Mouse (Mus musculus) heart, embryonic 12.5 days (tissue): ENCODE results near the gene Emc1. TPM values are rescaled to one million over a fixed set of nuclear protein-coding genes. Genes with fewer than 3 reads are reported as not detected.

Experiments
- ATAC-seq: fragments of 200-750 bp; cut with Nextera tagmentation; 2 replicates; pipeline ENCODE4 v1.8.0; 2017; ENCODE audit warnings: moderate TSS enrichment, moderate library complexity; ENCODE audit not compliant: insufficient number of reproducible peaks, low FRiP score
- H3K27ac ChIP-seq: fragments of 300-500 bp; sonication (generic); 2 replicates; pipeline ENCODE4 v1.5.1; 2016; ENCODE audit warnings: mild to moderate bottlenecking, moderate library complexity; ENCODE audit not compliant: poor library complexity, severe bottlenecking
- H3K27me3 ChIP-seq: fragments of 300-500 bp; sonication (generic); replicated peaks from 2 replicates; pipeline ENCODE4 v1.6.1; 2016; ENCODE audit warnings: mild to moderate bottlenecking, moderate library complexity
- H3K36me3 ChIP-seq: fragments of 300-500 bp; sonication (generic); 2 replicates; pipeline ENCODE4 v1.6.1; 2016; ENCODE audit warnings: mild to moderate bottlenecking, moderate library complexity
- H3K4me1 ChIP-seq: fragments of 300-500 bp; sonication (generic); replicated peaks from 2 replicates; pipeline ENCODE4 v1.6.1; 2016; ENCODE audit warnings: mild to moderate bottlenecking
- H3K4me2 ChIP-seq: fragments of 300-500 bp; sonication (generic); 2 replicates; pipeline ENCODE4 v1.6.1; 2016; ENCODE audit warnings: mild to moderate bottlenecking, moderate library complexity
- H3K4me3 ChIP-seq: fragments of 300-500 bp; sonication (generic); 2 replicates; pipeline ENCODE4 v1.5.1; 2016; ENCODE audit warnings: mild to moderate bottlenecking
- H3K9ac ChIP-seq: fragments of 300-500 bp; sonication (generic); 2 replicates; pipeline ENCODE4 v1.6.1; 2016; ENCODE audit warnings: mild to moderate bottlenecking, moderate library complexity
- H3K9me3 ChIP-seq: fragments of 300-500 bp; sonication (generic); replicated peaks from 2 replicates; pipeline ENCODE4 v1.6.1; 2016; ENCODE audit warnings: mild to moderate bottlenecking, moderate library complexity
- WGBS: fragments of 180-500 bp; shearing (Covaris S2); methylation state at CpG from one replicate; pipeline ENCODE4 v1.1.7; 2016; 5-methylcytosine and 5-hydroxymethylcytosine counted together
- polyA plus RNA-seq: library from polyadenylated mRNA; unstranded; fragments of >200 nt; fragmentation: Nextera tagmentation; extraction: Ambion mirVana; gene quantifications from 2 replicates; pipeline ENCODE4 v1.2.1, GENCODE M21; 2016

Emc1 gene
- polyA plus RNA-seq, 1 experiment from 2014 or later: 52.6 TPM

DNA sequence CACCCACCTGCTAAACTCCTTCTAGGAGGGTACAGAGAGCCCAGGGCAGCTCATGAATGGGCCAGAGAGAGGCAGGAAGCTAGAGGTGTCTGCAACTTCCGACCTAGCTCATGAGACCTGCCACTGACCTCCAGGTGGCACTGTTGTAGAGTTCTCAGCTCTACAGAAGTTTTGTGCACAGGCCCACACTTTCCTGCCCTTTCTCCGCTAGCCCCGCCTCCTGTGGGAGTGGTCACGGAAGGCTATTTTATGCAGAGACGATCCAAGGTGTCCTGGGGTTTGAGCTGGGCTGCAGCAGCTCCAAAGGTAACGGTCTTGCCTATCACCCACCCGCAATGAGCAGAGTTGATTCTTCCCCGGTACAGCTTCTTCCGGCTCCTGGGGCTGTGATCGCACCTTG, 21.8 kb upstream of the Emc1 start:
- WGBS: 4% methylated on average over 10 of the region's 10 CpGs
- ATAC-seq: peak; percentile 85
- Histone ChIP-seq H3K4me2 (peak overlapping the region; percentile 63), H3K9ac (peak overlapping the region; percentile 59), H3K27me3 (peaks cover 12% of the 10 kb centered on the region), H3K9me3 (no peaks in the 10 kb centered on the region; the same call in 1 of the 2 replicates), H3K4me3 (peak overlapping the region; percentile 37), H3K27ac (no peak overlapping the region), H3K4me1 (0 out of 2 replicates have a peak, but pooled peaks cover 4% of the 10 kb centered on the region), H3K36me3 (no peaks in the 10 kb centered on the region)

DNA sequence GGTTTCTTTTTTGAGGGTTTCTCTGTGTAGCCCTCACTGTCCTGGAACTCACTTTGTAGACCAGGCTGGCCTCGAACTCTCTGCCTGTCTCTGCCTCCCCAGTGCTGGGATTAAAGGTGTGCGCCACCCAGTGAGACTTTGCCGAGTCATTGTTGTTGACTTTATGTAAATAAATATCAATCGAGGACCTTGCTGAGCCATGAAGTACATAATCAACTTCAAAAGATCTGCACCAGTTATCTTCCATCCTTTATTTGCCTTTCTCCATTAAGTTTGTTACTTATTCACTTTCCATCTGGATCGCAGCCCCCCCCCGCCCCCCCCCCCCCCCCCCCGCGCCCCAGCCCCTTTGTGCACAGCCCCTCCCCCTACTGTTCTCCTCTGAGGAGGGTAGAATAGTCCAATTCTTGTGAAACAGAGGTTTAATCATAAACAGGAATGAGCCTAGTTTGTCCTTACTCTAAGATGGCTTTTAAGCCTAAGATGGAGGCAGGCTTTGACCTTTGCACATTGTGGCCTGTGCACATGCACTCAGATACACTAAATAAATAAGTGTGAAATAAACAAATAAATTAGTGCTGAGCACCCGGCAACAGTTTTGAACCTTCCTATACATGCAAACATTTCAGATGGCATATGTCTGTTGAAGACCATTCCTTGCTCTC, 17.6 kb upstream of the Emc1 start:
- WGBS: 76% methylated on average over 6 of the region's 9 CpGs
- no peak overlapping the region for H3K27ac ChIP-seq

DNA sequence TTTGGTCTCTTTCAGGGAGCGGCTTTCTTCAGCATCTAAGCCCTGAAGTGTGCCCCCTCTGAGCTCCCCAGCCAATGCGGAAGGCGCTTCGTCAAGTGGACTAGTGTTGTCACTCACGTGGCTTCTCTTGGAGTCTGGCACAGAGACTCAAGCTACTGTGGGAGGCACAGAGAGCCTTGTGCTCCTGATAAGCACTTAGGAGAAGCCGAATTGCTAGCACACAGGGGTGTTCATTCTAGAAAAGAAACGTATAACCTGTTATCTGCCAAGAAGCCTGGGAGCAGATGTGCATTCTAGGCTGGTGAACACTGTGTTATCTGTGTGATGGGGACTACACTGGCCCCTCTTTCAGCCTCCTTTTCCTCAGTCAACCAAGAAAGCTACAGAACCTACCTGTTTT, 16.9 kb upstream of the Emc1 start:
- Histone ChIP-seq H3K4me3 (no peak overlapping the region), H3K27ac (peak overlapping the region; percentile 9; the same call in 1 of the 2 replicates), H3K27me3 (peaks cover 17% of the 10 kb centered on the region), H3K9ac (no peak overlapping the region), H3K36me3 (no peaks in the 10 kb centered on the region), H3K9me3 (no peaks in the 10 kb centered on the region), H3K4me2 (no peak overlapping the region), H3K4me1 (peaks cover 9% of the 10 kb centered on the region; the same call in 1 of the 2 replicates)
- WGBS: 30% methylated on average over 7 of the region's 7 CpGs
- peak; percentile 82 for ATAC-seq

More for the DNA sequence above, 17.6 kb upstream of the Emc1 start:
- ATAC-seq: no peak
- H3K4me2 ChIP-seq: no peak overlapping the region
- H3K27me3 ChIP-seq: peaks cover 17% of the 10 kb centered on the region
- H3K4me1 ChIP-seq: peaks cover 9% of the 10 kb centered on the region; the same call in 1 of the 2 replicates
- H3K9ac ChIP-seq: no peak overlapping the region
- no peaks in the 10 kb centered on the region for H3K9me3 ChIP-seq
- H3K36me3 ChIP-seq: no peaks in the 10 kb centered on the region
- no peak overlapping the region for H3K4me3 ChIP-seq

DNA sequence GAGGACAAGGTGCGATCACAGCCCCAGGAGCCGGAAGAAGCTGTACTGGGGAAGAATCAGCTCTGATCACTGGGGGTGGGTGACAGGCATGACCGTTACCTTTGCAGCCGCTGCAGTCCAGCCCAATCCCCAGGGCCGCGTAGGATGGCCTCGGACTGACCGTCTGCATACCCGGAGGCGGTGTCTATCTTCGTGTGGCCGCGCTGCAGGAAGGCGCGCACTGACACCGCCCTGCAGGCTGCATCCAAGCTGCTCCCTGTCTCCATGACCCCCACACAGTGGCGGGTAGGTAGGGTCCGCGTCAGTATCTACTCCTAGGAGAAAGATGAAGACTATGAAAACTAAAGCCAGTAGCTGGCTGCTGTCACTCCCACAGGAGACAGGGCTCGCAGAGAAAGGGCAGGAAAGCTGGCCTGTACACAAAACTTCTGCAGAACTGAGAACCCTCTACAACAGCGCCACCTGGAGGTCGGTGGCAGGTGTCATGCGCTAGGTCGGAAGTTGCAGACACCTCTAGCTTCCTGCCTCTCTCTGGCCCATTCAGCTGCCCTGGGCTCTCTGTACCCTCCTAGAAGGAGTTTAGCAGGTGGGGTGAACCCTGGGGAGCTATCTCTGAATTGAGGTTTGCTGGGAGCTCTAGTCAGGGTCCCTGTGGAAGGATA, 15.4 kb upstream of the Emc1 start:
- H3K9me3 ChIP-seq: no peaks in the 10 kb centered on the region
- H3K4me1 ChIP-seq: peaks cover 9% of the 10 kb centered on the region; the same call in 1 of the 2 replicates
- WGBS: 15% methylated on average over 24 of the region's 24 CpGs
- no peaks in the 10 kb centered on the region for H3K36me3 ChIP-seq
- H3K27ac ChIP-seq: peak overlapping the region; percentile 27; the same call in 1 of the 2 replicates
- H3K9ac ChIP-seq: peak overlapping the region; percentile 33; the same call in 1 of the 2 replicates
- peak overlapping the region; percentile 65 for H3K4me2 ChIP-seq
- peak overlapping the region; percentile 37 for H3K4me3 ChIP-seq
- peak; percentile 85 for ATAC-seq
- peaks cover 12% of the 10 kb centered on the region; the same call in 1 of the 2 replicates for H3K27me3 ChIP-seq

DNA sequence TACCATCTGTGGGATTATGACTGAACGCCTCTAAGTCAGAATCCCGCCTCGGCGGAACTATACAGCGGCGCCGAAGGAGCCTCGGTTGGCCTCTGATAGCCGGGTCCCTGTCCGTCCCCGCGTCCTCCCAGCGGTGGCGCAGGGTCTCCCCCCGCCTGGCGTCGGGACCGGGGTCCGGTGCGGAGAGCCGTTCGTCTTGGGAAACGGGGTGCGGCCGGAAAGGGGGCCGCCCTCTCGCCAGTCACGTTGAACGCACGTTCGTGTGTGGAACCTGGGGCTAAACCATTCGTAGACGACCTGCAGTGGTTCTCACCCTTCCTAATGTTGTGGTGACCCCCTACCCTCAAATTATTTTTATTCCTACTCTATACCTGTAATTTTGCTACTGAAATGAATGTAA, 14.2 kb upstream of the Emc1 start:
- H3K36me3 ChIP-seq: no peaks in the 10 kb centered on the region
- peaks cover 12% of the 10 kb centered on the region; the same call in 1 of the 2 replicates for H3K27me3 ChIP-seq
- WGBS: 38% methylated on average over 33 of the region's 33 CpGs
- peaks cover 9% of the 10 kb centered on the region; the same call in 1 of the 2 replicates for H3K4me1 ChIP-seq
- ATAC-seq: no peak
- H3K9me3 ChIP-seq: no peaks in the 10 kb centered on the region
- no peak overlapping the region for H3K9ac ChIP-seq
- no peak overlapping the region for H3K4me3 ChIP-seq
- no peak overlapping the region for H3K27ac ChIP-seq
- no peak overlapping the region for H3K4me2 ChIP-seq

DNA sequence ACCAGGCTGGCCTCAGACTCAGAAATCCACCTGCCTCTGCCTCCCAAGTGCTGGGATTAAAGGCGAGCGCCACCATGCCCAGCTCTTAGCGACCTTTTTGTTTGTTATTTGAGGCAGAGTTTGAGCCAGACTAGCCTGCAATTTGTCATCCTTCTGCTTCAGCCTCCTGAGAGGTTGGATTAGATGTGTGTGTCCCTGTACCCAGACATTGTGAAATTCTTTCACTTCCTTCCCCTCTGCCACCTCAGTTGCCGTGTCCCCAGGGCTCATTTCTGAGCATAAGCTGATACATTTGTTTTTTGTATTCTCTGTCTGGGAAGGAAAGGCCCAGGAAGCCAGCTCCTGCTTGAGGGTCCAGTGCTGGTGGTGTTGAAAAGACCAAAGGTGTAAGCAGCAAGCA, 11.6 kb upstream of the Emc1 start:
- Histone ChIP-seq H3K4me3 (no peak overlapping the region), H3K4me1 (peaks cover 4% of the 10 kb centered on the region; the same call in 1 of the 2 replicates), H3K27me3 (peaks cover 5% of the 10 kb centered on the region; the same call in 1 of the 2 replicates), H3K4me2 (no peak overlapping the region), H3K9me3 (no peaks in the 10 kb centered on the region), H3K9ac (no peak overlapping the region), H3K36me3 (peaks cover 8% of the 10 kb centered on the region), H3K27ac (no peak overlapping the region)
- WGBS: 69% methylated on average over 4 of the region's 4 CpGs
- no peak for ATAC-seq

DNA sequence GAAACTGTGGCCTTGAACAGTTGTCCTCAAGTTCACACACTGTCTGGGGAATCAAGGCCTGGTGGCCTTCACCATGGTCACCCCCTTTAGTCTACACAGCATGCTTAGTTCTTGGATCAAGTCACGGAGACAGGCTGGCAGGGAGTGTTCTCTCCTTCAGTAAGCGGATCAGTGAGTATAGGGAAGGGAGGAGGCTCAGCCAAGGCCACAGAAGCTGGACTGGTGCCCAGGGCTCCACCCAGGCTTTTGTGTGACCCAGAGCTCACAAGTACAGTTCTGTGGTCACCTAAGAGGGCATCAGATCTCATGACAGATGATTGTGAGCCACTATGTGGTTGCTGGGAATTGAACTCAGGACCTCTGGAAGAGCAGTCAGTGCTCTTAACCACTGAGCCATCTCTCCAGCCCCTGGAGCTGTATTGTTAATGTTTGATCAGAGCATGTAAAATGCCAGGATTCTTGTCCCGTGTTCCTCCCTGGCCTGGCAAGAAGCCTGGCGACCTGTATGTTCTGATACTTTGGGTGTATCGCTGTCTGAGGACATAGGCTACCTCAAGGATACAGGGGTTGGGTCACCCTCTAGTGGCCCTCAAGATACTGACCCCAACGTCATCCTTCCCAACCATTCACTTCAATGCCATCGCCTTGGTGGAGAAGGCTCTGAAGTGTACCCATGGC, 10.7 kb upstream of the Emc1 start:
- Histone ChIP-seq H3K4me2 (no peak overlapping the region), H3K9ac (no peak overlapping the region), H3K9me3 (no peaks in the 10 kb centered on the region), H3K36me3 (peaks cover 17% of the 10 kb centered on the region), H3K27ac (no peak overlapping the region), H3K27me3 (peaks cover 5% of the 10 kb centered on the region; the same call in 1 of the 2 replicates), H3K4me3 (no peak overlapping the region), H3K4me1 (peaks cover 3% of the 10 kb centered on the region; the same call in 1 of the 2 replicates)
- WGBS: 77% methylated on average over 7 of the region's 7 CpGs
- ATAC-seq: no peak

DNA sequence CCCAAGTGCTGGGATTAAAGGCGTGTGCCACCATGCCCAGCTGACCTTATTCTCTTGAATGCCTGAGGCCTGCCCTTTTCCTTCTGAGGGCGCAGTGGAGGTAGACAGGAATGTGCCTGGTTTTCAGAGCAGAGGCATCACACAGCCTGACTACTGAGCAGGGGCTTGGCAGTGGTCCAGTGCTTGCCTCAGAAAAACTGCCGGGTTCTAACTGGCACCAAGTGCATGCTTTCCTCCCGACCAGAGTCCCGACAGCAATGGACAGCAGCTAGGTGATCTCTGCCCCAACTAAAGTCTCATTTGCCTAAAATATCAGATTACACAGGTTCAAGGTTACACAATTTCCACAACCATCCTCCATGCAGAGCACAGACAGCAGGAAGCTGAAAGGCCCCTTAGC, 8.7 kb upstream of the Emc1 start:
- Histone ChIP-seq H3K4me3 (no peak overlapping the region), H3K27ac (no peak overlapping the region), H3K4me1 (no peaks in the 10 kb centered on the region), H3K9me3 (no peaks in the 10 kb centered on the region), H3K27me3 (no peaks in the 10 kb centered on the region), H3K9ac (no peak overlapping the region), H3K4me2 (no peak overlapping the region), H3K36me3 (peaks cover 36% of the 10 kb centered on the region)
- WGBS: 64% methylated on average over 5 of the region's 5 CpGs
- no peak for ATAC-seq

DNA sequence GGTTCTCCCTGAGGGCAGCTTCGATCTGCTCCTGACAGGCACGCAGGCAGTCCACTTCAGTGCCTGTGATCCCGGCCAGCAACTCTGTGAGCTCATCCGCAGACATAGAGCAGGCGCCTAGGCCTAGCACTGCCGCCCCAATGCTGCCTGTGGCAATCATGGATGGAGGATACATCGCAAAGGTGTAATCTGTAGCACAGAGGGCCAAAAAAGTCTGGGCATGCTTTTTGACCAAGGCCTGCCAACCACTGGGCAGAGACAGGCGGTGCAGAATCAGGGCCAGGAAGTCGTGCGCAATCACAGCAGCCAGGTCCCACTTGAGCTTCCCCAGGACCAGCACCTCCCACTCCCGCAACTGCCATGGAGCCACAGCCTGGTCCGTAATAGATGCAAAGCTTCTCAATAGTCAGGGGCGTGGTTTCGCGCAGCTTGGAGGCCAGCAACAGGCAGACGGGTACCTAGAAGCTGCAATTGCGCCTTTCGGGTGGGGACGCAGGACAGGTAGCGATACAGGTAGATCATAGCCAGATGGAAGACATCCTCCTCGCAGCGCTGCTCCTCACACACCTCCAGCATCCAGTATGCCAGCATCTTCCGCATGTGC, 6.9 kb upstream of the Emc1 start:
- Histone ChIP-seq H3K27me3 (no peaks in the 10 kb centered on the region), H3K27ac (no peak overlapping the region), H3K4me1 (peaks cover 2% of the 10 kb centered on the region), H3K9ac (peak overlapping the region; percentile 27; the same call in 1 of the 2 replicates), H3K9me3 (no peaks in the 10 kb centered on the region), H3K4me2 (no peak overlapping the region), H3K36me3 (peaks cover 51% of the 10 kb centered on the region), H3K4me3 (no peak overlapping the region)
- no peak for ATAC-seq
- WGBS: 81% methylated on average over 23 of the region's 23 CpGs

DNA sequence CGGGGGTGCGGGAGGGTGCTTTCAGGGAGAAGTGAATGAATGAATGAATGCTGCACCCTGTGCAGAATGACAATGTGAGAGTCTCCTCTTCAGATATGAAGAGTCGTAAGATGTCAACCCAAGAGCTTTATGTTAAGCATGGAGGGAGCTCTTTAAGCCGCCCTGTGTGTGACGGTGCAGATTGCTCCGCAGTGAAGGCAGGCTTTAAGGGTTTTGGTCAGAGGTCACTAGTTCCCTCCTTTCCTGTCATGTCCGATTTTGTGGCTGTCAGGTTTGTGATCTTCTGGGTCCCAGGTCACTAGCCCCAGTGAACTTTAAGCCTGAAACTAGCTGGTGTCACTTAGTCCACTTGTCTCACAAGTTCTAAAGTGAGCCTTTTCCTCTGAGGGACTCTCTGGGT, 445 bp downstream of the Emc1 start:
- Histone ChIP-seq H3K4me2 (peak overlapping the region; percentile 93), H3K9me3 (no peaks in the 10 kb centered on the region), H3K4me3 (peak overlapping the region; percentile 85), H3K36me3 (peaks cover 57% of the 10 kb centered on the region), H3K4me1 (peaks cover 18% of the 10 kb centered on the region), H3K27me3 (no peaks in the 10 kb centered on the region), H3K9ac (peak overlapping the region; percentile 85), H3K27ac (peak overlapping the region; percentile 94; the same call in 1 of the 2 replicates)
- ATAC-seq: peak; percentile 30; the same call in 1 of the 2 replicates
- WGBS: under 1% methylated on average over 7 of the region's 7 CpGs
